Mouse (Mus musculus): ENCODE results near the gene Olfr56. TPM values are rescaled to one million over a fixed set of nuclear protein-coding genes. Genes with fewer than 3 reads are reported as not detected.

Olfr56 gene
- polyA plus RNA-seq, 1 experiment from 2014 or later, result not detected

DNA sequence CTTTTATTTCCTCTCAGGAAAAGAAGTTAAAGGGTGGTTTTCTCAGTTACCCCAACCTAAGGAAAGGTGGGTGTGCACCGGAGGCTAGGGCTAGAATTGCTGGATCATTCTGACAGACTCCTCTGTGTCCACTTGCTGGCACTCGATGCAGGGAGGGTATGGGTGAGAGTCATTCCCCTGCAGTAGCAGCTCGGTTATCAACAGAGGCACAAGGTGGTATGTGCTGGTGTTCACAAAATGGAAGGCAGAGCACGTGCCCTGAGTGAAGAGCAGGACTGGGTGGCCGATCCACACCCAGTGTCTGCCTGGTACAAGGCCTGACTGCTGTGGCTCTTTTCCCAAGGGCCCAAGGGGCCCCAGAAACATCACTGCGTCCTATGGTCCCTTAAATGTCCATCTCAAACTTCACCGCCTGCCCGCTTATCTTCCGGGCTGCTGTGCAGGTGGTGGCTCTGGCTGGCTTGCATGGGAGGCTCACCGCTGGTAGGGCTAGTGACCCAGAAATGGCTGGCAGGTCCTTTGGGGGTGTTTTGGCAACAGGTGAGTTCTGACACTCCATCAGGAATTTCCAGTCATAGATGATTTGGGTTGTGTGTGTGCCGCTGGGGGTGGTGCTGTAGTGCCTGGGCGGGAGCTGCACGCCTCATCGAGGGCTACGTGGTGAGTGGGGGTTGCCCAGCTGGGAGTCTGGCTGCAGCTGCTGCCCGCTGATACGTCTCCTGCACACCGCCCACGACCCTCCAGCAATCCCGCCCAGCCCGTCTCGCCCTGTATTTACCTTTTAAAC lies 109.3 kb downstream of the Olfr56 start:
- peaks cover 9% of the 10 kb centered on the region for H3K4me1 ChIP-seq (replicated peaks; ENCODE audit: control insufficient read depth, insufficient read depth, low read length)
- 30% methylated on average over 22 of the region's 22 CpGs for WGBS
- H3K27ac ChIP-seq (ENCODE audit: low read length), result peak overlapping the region; percentile 49
- peak overlapping the region; percentile 47 for H3K4me2 ChIP-seq (ENCODE audit: low read depth, low read length)
- 0 out of 2 replicates have a peak overlapping the region, but pooled peaks have one; percentile 14 for H3K9ac ChIP-seq (ENCODE audit: low read length)
- no peaks in the 10 kb centered on the region for H3K27me3 ChIP-seq (ENCODE audit: control insufficient read depth, insufficient read depth, low read depth, low read length)
- H3K4me3 ChIP-seq (ENCODE audit: low read length), result peak overlapping the region; percentile 23
- H3K9me3 ChIP-seq (ENCODE audit: control insufficient read depth, low read length), result no peaks in the 10 kb centered on the region
- H3K36me3 ChIP-seq (ENCODE audit: control insufficient read depth, insufficient read depth, low read length), result no peaks in the 10 kb centered on the region
- ATAC-seq (ENCODE audit: low read depth), result peak; percentile 79

DNA sequence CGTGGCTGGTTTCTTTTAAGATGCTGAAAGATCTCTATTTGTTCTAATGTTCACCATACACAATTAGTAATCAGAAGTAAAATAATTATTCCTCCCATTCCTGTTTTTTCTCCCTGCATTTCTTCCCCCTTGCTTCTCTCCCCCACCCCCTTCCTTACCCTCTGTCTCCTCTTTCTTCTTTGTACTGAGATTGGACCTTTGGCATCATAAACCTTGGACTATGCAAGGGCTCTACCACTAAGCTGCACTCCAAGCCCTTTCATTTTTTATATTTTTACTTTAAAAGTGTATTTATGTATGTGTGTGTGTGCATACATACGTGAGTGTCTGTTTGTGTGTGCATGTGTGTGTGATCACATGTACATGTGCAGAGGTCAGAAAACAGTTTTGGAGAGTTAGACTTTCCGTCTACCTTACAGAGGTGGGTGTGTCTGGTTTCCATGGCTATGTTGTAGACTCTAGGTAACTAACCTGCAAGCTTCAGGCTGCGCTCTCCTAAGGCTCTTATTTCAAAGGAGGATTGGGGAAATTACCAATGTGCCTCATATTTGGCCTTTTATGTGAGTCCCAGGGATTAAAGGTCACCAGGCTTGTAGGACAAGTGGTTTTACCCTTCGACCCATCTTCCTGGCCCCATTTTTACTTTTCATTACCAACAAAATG lies 110.4 kb downstream of the Olfr56 start:
- Histone ChIP-seq H3K27ac (ENCODE audit: low read length) (no peak overlapping the region), H3K4me2 (ENCODE audit: low read depth, low read length) (no peak overlapping the region)
- no peak for ATAC-seq (ENCODE audit: low read depth)

DNA sequence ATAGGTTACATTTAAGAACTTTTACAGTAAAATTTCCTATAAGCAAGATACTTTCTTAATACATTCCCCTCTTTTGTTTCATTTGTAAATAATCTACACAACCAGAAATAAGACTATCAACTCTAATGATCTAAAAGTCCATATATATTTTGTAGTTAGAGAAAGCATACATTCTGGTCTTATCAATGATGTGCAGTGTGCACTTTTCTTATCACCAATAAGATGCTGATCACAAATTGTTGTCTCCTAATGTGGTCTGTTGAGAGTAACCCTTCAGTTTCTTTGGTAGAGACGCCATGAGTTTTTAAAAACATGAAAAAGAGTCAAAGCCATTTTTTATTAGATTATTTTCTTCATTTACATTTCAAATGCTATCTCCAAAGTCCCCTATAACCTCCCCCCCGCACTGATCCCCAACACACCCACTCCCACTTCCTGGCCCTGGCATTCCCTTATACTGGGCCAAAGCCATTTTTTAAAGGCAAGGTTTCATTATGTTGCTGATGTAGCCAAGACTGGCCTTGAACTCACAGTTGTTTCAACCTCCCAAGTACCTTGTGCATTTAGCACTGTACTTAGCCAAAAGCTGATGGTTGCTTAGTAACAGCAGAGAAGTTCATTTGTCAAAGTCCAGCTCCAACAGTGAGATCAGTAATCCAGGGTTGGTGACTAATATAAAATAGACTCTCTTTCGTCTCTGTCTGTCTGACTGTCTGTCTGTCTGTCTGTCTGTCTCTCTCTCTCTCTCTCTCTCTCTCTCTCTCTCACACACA lies 111.2 kb downstream of the Olfr56 start:
- ATAC-seq (ENCODE audit: low read depth), result no peak
- Histone ChIP-seq H3K27me3 (ENCODE audit: control insufficient read depth, insufficient read depth, low read depth, low read length) (no peaks in the 10 kb centered on the region), H3K9ac (ENCODE audit: low read length) (no peak overlapping the region), H3K36me3 (ENCODE audit: control insufficient read depth, insufficient read depth, low read length) (no peaks in the 10 kb centered on the region), H3K4me1 (replicated peaks; ENCODE audit: control insufficient read depth, insufficient read depth, low read length) (peaks cover 9% of the 10 kb centered on the region), H3K9me3 (ENCODE audit: control insufficient read depth, low read length) (no peaks in the 10 kb centered on the region), H3K4me3 (ENCODE audit: low read length) (no peak overlapping the region), H3K4me2 (ENCODE audit: low read depth, low read length) (no peak overlapping the region), H3K27ac (ENCODE audit: low read length) (no peak overlapping the region)
- WGBS, result 69% methylated on average over 3 of the region's 3 CpGs

More for the DNA sequence above, 110.4 kb downstream of the Olfr56 start:
- H3K27me3 ChIP-seq (ENCODE audit: control insufficient read depth, insufficient read depth, low read depth, low read length), result no peaks in the 10 kb centered on the region
- WGBS, result 69% methylated on average over 5 of the region's 5 CpGs
- no peak overlapping the region for H3K4me3 ChIP-seq (ENCODE audit: low read length)
- no peaks in the 10 kb centered on the region for H3K36me3 ChIP-seq (ENCODE audit: control insufficient read depth, insufficient read depth, low read length)
- H3K9me3 ChIP-seq (ENCODE audit: control insufficient read depth, low read length), result no peaks in the 10 kb centered on the region
- no peak overlapping the region for H3K9ac ChIP-seq (ENCODE audit: low read length)
- peaks cover 9% of the 10 kb centered on the region for H3K4me1 ChIP-seq (replicated peaks; ENCODE audit: control insufficient read depth, insufficient read depth, low read length)

DNA sequence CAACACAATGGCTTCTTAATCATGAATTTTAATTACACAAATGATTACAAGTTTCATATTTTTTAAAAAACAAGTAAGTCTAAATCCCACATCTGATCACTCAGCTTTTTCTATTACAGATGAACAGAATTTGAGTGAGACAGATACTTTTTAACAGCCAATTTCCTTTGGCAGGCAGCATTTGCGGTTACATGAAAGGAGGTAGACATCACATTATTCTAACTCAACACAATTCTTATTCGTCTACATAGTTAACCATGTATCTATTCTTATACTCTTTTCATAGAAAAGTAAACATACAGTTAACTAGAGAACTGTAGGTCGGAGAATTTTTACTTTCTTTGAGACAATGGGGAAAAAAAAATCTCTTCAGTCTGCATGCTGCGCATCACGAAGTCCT lies 111.9 kb downstream of the Olfr56 start:
- Histone ChIP-seq H3K27ac (ENCODE audit: low read length) (no peak overlapping the region), H3K4me1 (replicated peaks; ENCODE audit: control insufficient read depth, insufficient read depth, low read length) (peaks cover 9% of the 10 kb centered on the region), H3K9ac (ENCODE audit: low read length) (no peak overlapping the region), H3K4me2 (ENCODE audit: low read depth, low read length) (no peak overlapping the region), H3K9me3 (ENCODE audit: control insufficient read depth, low read length) (no peaks in the 10 kb centered on the region), H3K4me3 (ENCODE audit: low read length) (no peak overlapping the region), H3K36me3 (ENCODE audit: control insufficient read depth, insufficient read depth, low read length) (no peaks in the 10 kb centered on the region), H3K27me3 (ENCODE audit: control insufficient read depth, insufficient read depth, low read depth, low read length) (no peaks in the 10 kb centered on the region)
- 74% methylated on average over 5 of the region's 5 CpGs for WGBS
- no peak for ATAC-seq (ENCODE audit: low read depth)

DNA sequence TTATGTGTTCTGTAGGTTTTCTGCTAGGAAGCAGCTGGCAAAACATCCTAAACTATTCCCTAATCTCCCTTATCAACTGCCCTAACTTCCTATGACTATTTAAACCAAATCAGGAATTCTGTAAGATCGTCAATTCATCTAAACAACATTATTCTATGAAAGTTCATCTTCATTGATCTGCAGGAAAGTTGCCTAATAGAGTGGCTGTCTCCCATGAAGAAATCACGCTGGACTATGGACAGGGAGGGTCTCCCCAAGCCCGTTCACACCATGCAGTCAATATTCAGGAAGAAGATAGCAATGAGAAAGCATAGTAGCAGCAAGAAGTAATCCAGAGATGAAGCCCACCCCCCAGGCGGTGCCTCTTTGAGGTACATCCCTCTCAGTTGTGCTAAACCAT lies 112.5 kb downstream of the Olfr56 start:
- whole genome bisulfite sequencing, result 59% methylated on average over 4 of the region's 4 CpGs
- no peak overlapping the region for H3K4me2 ChIP-seq (ENCODE audit: low read depth, low read length)
- H3K9me3 ChIP-seq (ENCODE audit: control insufficient read depth, low read length), result no peaks in the 10 kb centered on the region
- H3K27ac ChIP-seq (ENCODE audit: low read length), result no peak overlapping the region
- no peak for ATAC-seq (ENCODE audit: low read depth)
- no peak overlapping the region for H3K4me3 ChIP-seq (ENCODE audit: low read length)
- H3K27me3 ChIP-seq (ENCODE audit: control insufficient read depth, insufficient read depth, low read depth, low read length), result no peaks in the 10 kb centered on the region
- peaks cover 9% of the 10 kb centered on the region for H3K4me1 ChIP-seq (replicated peaks; ENCODE audit: control insufficient read depth, insufficient read depth, low read length)
- no peaks in the 10 kb centered on the region for H3K36me3 ChIP-seq (ENCODE audit: control insufficient read depth, insufficient read depth, low read length)
- no peak overlapping the region for H3K9ac ChIP-seq (ENCODE audit: low read length)

DNA sequence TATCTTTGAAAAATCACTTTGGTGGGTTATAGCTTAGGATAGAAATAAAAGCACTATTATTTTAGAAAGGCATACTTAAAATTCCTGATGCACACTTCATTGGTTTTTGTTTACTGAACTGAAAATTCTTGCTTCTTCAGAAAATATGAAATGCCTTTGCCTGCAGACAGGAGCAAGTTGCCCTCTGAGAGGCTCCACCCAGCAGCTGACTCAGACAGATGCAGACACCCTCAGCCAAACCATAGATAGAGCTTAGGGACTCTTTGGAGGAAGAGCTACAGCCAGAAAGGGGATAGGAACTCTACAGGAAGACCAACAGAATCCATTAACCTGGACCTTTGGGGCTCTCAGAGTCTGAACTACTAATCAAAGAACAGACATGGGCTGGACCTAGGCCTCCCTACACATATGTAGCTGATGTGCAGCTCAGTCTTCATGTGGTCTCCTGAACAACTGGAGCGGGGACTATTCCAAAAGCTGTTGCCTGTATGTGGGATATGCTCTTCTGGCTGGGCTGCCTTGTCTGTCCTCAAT lies 113.4 kb downstream of the Olfr56 start:
- no peak for ATAC-seq (ENCODE audit: low read depth)
- 96% methylated on average over 1 of the region's 1 CpGs for WGBS
- Histone ChIP-seq H3K9ac (ENCODE audit: low read length) (no peak overlapping the region), H3K36me3 (ENCODE audit: control insufficient read depth, insufficient read depth, low read length) (no peaks in the 10 kb centered on the region), H3K4me3 (ENCODE audit: low read length) (no peak overlapping the region), H3K4me2 (ENCODE audit: low read depth, low read length) (no peak overlapping the region), H3K27ac (ENCODE audit: low read length) (no peak overlapping the region), H3K27me3 (ENCODE audit: control insufficient read depth, insufficient read depth, low read depth, low read length) (no peaks in the 10 kb centered on the region), H3K9me3 (ENCODE audit: control insufficient read depth, low read length) (no peaks in the 10 kb centered on the region), H3K4me1 (replicated peaks; ENCODE audit: control insufficient read depth, insufficient read depth, low read length) (peaks cover 9% of the 10 kb centered on the region)

DNA sequence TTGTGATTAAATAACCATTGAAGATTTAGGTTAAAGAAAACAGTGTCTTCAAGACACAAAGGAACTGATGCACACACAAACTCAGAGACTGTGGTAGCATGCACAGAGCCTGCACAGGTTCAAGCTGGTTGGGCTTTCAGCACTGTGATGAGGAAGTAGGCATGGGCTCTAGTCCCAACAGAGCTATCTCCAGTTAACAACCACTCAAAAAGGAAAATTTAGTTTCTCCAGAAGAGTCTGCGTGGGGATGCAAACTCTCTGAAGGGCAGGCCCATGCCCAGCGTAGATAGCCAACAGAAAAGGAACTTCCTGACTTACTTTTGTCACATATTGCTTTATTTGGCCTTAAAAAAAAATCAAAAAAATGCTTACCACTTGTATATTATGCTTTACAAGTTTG lies 114.1 kb downstream of the Olfr56 start:
- Histone ChIP-seq H3K9me3 (ENCODE audit: control insufficient read depth, low read length) (no peaks in the 10 kb centered on the region), H3K27ac (ENCODE audit: low read length) (no peak overlapping the region), H3K4me1 (replicated peaks; ENCODE audit: control insufficient read depth, insufficient read depth, low read length) (peaks cover 8% of the 10 kb centered on the region), H3K4me2 (ENCODE audit: low read depth, low read length) (no peak overlapping the region), H3K4me3 (ENCODE audit: low read length) (no peak overlapping the region), H3K27me3 (ENCODE audit: control insufficient read depth, insufficient read depth, low read depth, low read length) (no peaks in the 10 kb centered on the region), H3K9ac (ENCODE audit: low read length) (no peak overlapping the region), H3K36me3 (ENCODE audit: control insufficient read depth, insufficient read depth, low read length) (no peaks in the 10 kb centered on the region)
- ATAC-seq (ENCODE audit: low read depth), result no peak
- 75% methylated on average over 2 of the region's 2 CpGs for WGBS

DNA sequence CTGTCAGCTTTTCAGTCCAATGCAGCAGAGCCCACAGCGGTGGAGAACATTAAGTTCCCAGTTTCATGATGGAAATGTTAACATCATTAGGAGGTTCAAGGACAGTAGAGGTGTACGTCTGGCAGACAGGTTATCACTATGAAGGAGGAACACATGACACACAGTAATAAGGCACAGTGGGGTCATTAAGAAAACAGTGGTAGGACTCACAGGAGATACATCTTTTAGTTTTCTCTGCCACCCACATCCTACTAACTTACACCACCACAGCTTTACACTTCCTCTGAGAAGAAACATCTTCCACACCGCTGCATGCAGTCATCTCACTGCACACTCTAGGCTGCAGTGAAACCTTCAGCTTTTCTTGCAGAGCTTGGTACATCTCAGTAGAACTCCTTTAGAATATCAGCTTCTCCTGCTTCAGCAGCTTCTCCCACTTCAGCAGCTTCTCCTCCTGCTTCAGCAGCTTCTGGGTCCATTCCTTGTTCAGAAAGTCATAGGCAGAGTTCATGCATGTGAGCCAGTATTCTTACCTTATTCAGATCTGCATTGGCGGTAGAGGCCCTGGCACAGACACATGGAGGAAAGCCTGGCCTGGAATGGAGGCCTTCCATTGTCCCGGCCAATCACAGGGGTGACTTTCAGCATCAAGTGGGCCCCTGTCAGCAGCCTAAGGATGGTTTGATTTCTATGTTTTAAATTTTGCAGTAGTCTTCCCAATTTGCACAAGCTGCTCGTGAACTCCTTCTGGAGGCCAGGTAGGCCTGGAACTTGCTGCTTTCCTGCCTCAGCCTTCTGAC lies 115.4 kb downstream of the Olfr56 start:
- Histone ChIP-seq H3K9me3 (ENCODE audit: control insufficient read depth, low read length) (no peaks in the 10 kb centered on the region), H3K27me3 (ENCODE audit: control insufficient read depth, insufficient read depth, low read depth, low read length) (no peaks in the 10 kb centered on the region), H3K9ac (ENCODE audit: low read length) (no peak overlapping the region), H3K36me3 (ENCODE audit: control insufficient read depth, insufficient read depth, low read length) (no peaks in the 10 kb centered on the region), H3K4me3 (ENCODE audit: low read length) (no peak overlapping the region), H3K27ac (ENCODE audit: low read length) (no peak overlapping the region), H3K4me2 (ENCODE audit: low read depth, low read length) (no peak overlapping the region), H3K4me1 (replicated peaks; ENCODE audit: control insufficient read depth, insufficient read depth, low read length) (no peaks in the 10 kb centered on the region)
- WGBS, result 77% methylated on average over 6 of the region's 6 CpGs
- ATAC-seq (ENCODE audit: low read depth), result no peak

Data from lung, embryonic 16.5 days (tissue).